Mouse (Mus musculus) CD4-positive, CD25-positive, alpha-beta regulatory T cell, adult 4 months (primary cell): ENCODE measurements at regions not wholly inside any gene's neighbourhood (a gene's known extent, or its start where the extent isn't known, plus 50 kb on each side); places are given as distances from the start of the nearest gene placed in this dataset.

Experiments
- ATAC-seq: one replicate; pipeline ENCODE4 v1.8.0; 2017

DNA sequence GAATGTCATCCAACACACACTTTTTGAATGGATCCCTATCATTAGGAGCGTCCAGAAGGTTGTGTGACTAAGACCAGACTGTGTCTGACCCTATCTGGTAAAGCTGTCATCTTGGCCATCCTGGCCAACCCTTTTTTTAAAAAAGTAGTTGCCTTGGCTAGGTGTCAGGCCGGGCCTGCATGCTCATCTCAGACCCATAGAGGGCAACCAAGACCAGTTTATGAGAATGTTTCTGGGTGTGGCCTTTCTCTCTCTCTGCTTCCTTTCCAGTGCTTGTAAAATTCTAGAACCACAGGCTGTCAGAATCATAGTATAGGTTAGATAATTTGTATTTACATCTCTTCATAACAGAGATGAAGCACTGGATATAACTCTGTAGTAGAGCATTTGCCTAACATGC lies 62.8 kb upstream of the Las1l start:
- ATAC-seq: peak; percentile 98

DNA sequence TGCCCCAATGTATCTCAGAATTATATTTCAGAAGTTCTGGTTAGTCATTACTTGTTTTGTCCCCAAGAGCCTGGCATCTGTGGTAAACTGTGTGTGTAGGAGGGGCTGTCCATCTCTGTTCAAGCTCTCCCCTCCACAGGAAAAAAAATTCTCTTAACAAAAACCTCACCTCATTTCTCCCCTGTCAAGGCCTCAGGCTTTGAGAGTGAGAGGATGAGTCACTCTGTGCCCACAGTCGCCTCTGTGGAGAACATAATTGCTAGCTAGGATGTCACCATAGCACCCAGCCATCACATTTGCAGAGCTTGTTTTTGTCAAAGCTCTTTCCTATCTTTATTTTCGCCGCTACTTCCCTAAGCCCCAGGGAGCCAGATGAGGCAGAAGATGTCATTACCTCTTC lies 63.6 kb upstream of the Las1l start:
- ATAC-seq: peak; percentile 45

DNA sequence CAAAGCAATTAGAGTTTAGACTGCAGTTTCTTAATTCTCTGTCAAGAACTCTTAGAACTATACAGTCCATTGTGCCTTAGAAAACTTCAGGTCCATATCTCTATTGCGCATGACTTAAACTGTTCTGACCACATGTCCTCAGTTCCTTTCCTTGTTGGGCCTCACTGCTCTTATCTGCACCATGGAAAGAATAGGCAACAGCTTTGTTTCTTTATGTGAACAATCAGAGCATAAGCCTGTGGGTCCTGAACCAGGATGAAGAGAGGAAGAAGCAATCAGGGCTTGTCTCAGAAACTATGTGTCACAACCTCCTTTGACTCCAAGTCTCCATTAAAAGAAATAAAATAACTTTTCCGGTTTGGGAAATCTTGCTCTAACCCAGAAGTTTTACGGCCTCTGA lies 68.6 kb upstream of the Las1l start:
- no peak for ATAC-seq

DNA sequence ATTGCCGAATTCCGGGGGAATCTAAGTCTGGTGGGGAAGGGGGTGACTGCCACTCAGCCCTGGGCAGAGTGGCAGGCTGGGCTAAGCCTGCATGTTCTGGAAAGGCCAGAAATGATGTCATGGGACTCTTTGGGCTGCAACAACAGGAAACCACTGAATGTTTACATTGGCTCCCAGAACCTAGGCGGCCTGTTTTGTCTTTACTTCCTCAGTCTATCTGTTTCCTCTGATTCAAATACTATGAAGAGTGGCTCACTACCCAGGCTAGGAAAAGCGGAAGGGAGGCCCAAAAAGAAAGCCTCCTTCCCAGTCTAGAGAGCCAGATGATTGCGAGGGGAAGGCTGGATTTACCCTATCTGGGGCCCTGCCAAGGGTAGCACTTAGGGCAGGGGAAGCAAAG lies 69.1 kb upstream of the Las1l start:
- ATAC-seq: peak; percentile 90

DNA sequence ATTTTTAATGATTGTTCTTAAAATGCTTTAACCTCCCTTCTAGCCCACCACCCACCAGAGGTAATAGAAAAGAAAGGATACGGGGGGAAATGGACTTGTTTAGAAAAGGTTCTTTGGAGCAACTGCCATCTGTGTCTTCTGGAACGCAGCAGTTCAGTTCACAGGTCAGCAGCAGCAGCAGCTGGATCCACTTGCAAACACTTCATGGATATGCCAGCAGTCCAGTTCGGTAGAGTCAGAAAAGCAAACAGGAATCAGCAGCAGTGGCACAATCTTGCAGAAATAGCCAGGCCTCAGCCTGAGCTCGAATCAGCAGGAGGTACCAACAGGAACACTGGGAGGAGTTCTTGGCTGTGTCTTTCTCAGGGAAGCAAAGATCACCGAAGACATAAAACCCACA lies 64.3 kb upstream of the Msn start:
- no peak for ATAC-seq

DNA sequence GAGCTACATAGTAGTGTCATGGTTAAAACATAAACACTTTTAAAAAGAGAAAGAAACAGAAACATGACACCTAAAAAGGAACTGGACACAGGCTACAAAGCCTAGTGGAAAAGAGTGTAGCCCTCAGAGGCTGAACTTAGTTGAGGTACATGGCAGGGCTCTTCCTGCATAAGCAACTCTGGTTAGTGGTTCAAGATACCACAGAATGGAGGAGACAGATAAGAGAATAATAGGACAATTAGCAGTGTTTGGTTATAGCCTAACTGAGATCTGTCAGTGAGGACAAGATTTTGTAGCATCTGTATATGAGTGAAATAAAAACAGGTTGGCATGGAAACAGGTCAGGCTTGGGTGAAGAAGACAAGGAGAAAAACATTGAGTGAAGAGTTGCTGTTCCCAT lies 60.5 kb upstream of the Msn start:
- no peak for ATAC-seq

DNA sequence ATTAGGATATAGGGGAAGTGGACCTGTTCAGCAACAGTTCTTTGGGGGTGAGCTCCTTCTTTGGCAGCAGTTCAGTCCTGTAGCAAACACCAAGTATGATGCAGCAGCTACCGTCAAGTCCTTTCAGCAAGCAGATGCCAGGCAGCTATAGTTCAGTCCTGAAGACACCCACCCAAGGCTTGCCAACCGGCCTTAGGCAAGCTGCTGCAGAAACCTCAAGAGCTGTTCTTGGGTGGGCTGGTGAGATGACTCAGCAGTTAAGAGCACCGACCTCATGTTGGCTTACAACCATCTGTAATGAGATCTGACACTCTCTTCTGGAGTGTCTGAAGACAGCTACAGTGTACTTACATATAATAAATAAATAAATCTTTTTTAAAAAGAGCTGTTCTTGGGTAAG lies 53.6 kb upstream of the Msn start:
- ATAC-seq: no peak
